Mouse (Mus musculus) heart, embryonic 15.5 days (tissue): ENCODE results near the gene Apol8. TPM values are rescaled to one million over a fixed set of nuclear protein-coding genes. Genes with fewer than 3 reads are reported as not detected.

Source experiments
- ATAC-seq: fragments of 200-750 bp; cut with Nextera tagmentation; replicated peaks from 2 replicates; pipeline ENCODE4 v1.8.0; 2017; ENCODE audit warnings: low read depth, moderate TSS enrichment; ENCODE audit not compliant: insufficient number of reproducible peaks, insufficient read depth, low FRiP score
- H3K27ac ChIP-seq: fragments of 300-500 bp; sonication (generic); 2 replicates; pipeline ENCODE4 v1.5.1; 2015; ENCODE audit warnings: mild to moderate bottlenecking, inconsistent platforms
- H3K27me3 ChIP-seq: fragments of 300-500 bp; sonication (generic); 2 replicates; pipeline ENCODE4 v1.6.1; 2015; ENCODE audit warnings: inconsistent platforms
- H3K36me3 ChIP-seq: fragments of 300-500 bp; sonication (generic); 2 replicates; pipeline ENCODE4 v1.6.1; 2015; ENCODE audit warnings: mild to moderate bottlenecking, inconsistent platforms
- H3K4me1 ChIP-seq: fragments of 300-500 bp; sonication (generic); replicated peaks from 2 replicates; pipeline ENCODE4 v1.6.1; 2015; ENCODE audit warnings: inconsistent platforms
- H3K4me2 ChIP-seq: fragments of 300-500 bp; sonication (generic); 2 replicates; pipeline ENCODE4 v1.6.1; 2015; ENCODE audit warnings: inconsistent platforms, mild to moderate bottlenecking, moderate library complexity
- H3K4me3 ChIP-seq: fragments of 300-500 bp; sonication (generic); 2 replicates; pipeline ENCODE4 v1.5.1; 2015; ENCODE audit warnings: mild to moderate bottlenecking, inconsistent platforms
- H3K9ac ChIP-seq: fragments of 300-500 bp; sonication (generic); 2 replicates; pipeline ENCODE4 v1.6.1; 2015; ENCODE audit warnings: mild to moderate bottlenecking, inconsistent platforms
- H3K9me3 ChIP-seq: fragments of 300-500 bp; sonication (generic); replicated peaks from 2 replicates; pipeline ENCODE4 v1.6.1; 2016; ENCODE audit warnings: inconsistent platforms
- WGBS: fragments of 180-500 bp; shearing (Covaris S2); methylation state at CpG from one replicate; pipeline ENCODE4 v1.1.7; 2015; ENCODE audit warnings: mixed read lengths; 5-methylcytosine and 5-hydroxymethylcytosine counted together
- polyA plus RNA-seq: library from polyadenylated mRNA; unstranded; fragments of >200 nt; fragmentation: Nextera tagmentation; extraction: Ambion mirVana; gene quantifications from 2 replicates; pipeline ENCODE4 v1.2.1, GENCODE M21; 2015

Apol8 gene
- 0.24 TPM in 1 of 2 replicates, not detected in the other for polyA plus RNA-seq

GRCm38 (mm10) chr15:77756848-77757247 is at the start of gene Apol8:
Apol8 (minus strand) TSS chr15:77757003.
- Histone ChIP-seq H3K4me1 (no peaks in the 10 kb centered on the region), H3K9ac (no peak within 1 kb of the TSS), H3K36me3 (peaks cover 28% of the 10 kb centered on the region), H3K4me2 (no peak within 1 kb of the TSS), H3K4me3 (no peak within 1 kb of the TSS), H3K27me3 (no peaks in the 10 kb centered on the region), H3K27ac (no peak within 1 kb of the TSS), H3K9me3 (no peaks in the 10 kb centered on the region)
- 2% methylated on average over 9 of the region's 9 CpGs for WGBS
- no peak for ATAC-seq

- Histone ChIP-seq H3K27me3 (no peaks in the 10 kb centered on the region), H3K4me2 (no peak overlapping the region), H3K4me1 (peaks cover 88% of the 10 kb centered on the region), H3K9ac (no peak overlapping the region), H3K36me3 (peaks cover 30% of the 10 kb centered on the region), H3K27ac (peak overlapping the region; percentile 99), H3K4me3 (no peak overlapping the region), H3K9me3 (no peaks in the 10 kb centered on the region)
- ATAC-seq: no peak
- WGBS: 85% methylated on average over 4 of the region's 4 CpGs
Observed at GRCm38 (mm10) chr15:77805657-77806056, 48.9 kb upstream of the Apol8 start.

- H3K36me3 ChIP-seq: peaks cover 30% of the 10 kb centered on the region
- H3K27ac ChIP-seq: peak overlapping the region; percentile 99
- WGBS: 65% methylated on average over 9 of the region's 9 CpGs
- no peak overlapping the region for H3K4me2 ChIP-seq
- no peak overlapping the region for H3K4me3 ChIP-seq
- ATAC-seq: no peak
- 0 out of 2 replicates have a peak overlapping the region, but pooled peaks have one; percentile 23 for H3K9ac ChIP-seq
- H3K9me3 ChIP-seq: no peaks in the 10 kb centered on the region
- H3K27me3 ChIP-seq: no peaks in the 10 kb centered on the region
- peaks cover 88% of the 10 kb centered on the region for H3K4me1 ChIP-seq
Observed at GRCm38 (mm10) chr15:77804949-77805348, 48.1 kb upstream of the Apol8 start.

- Histone ChIP-seq H3K9ac (peak overlapping the region; percentile 23; the same call in 1 of the 2 replicates), H3K4me1 (peaks cover 90% of the 10 kb centered on the region), H3K4me2 (no peak overlapping the region), H3K27ac (peak overlapping the region; percentile 99), H3K27me3 (no peaks in the 10 kb centered on the region), H3K4me3 (no peak overlapping the region), H3K9me3 (no peaks in the 10 kb centered on the region), H3K36me3 (peaks cover 30% of the 10 kb centered on the region)
- WGBS: 73% methylated on average over 6 of the region's 6 CpGs
- ATAC-seq: no peak
Observed at GRCm38 (mm10) chr15:77804460-77804859, 47.7 kb upstream of the Apol8 start.

GRCm38 (mm10) chr15:77803747-77804146 is 46.9 kb upstream of the Apol8 start:
- Histone ChIP-seq H3K9ac (peak overlapping the region; percentile 23; the same call in 1 of the 2 replicates), H3K9me3 (no peaks in the 10 kb centered on the region), H3K27ac (peak overlapping the region; percentile 99), H3K4me3 (no peak overlapping the region), H3K36me3 (peaks cover 30% of the 10 kb centered on the region), H3K4me2 (no peak overlapping the region), H3K4me1 (peaks cover 91% of the 10 kb centered on the region), H3K27me3 (no peaks in the 10 kb centered on the region)
- WGBS: 37% methylated on average over 3 of the region's 3 CpGs
- 0 out of 2 replicates have a peak, but pooled peaks have one; percentile 6 for ATAC-seq

- 0 out of 2 replicates have a peak overlapping the region, but pooled peaks have one; percentile 23 for H3K9ac ChIP-seq
- H3K9me3 ChIP-seq: no peaks in the 10 kb centered on the region
- no peak overlapping the region for H3K4me2 ChIP-seq
- no peak overlapping the region for H3K4me3 ChIP-seq
- H3K27ac ChIP-seq: peak overlapping the region; percentile 99
- H3K36me3 ChIP-seq: peaks cover 28% of the 10 kb centered on the region
- 76% methylated on average over 4 of the region's 4 CpGs for WGBS
- H3K27me3 ChIP-seq: no peaks in the 10 kb centered on the region
- no peak for ATAC-seq
- H3K4me1 ChIP-seq: peaks cover 99% of the 10 kb centered on the region
Observed at GRCm38 (mm10) chr15:77802992-77803391, 46.2 kb upstream of the Apol8 start.

- Histone ChIP-seq H3K9me3 (no peaks in the 10 kb centered on the region), H3K4me1 (peaks cover 99% of the 10 kb centered on the region), H3K4me3 (no peak overlapping the region), H3K36me3 (peaks cover 12% of the 10 kb centered on the region), H3K4me2 (no peak overlapping the region), H3K27me3 (no peaks in the 10 kb centered on the region), H3K27ac (peak overlapping the region; percentile 99), H3K9ac (peak overlapping the region; percentile 38)
- WGBS: 10% methylated on average over 4 of the region's 4 CpGs
- no peak for ATAC-seq
Observed at GRCm38 (mm10) chr15:77801188-77801587, 44.4 kb upstream of the Apol8 start.

GRCm38 (mm10) chr15:77800511-77800910 is 43.7 kb upstream of the Apol8 start:
- Histone ChIP-seq H3K36me3 (peaks cover 15% of the 10 kb centered on the region), H3K9ac (peak overlapping the region; percentile 38; the same call in 1 of the 2 replicates), H3K4me1 (peaks cover 100% of the 10 kb centered on the region), H3K27ac (peak overlapping the region; percentile 99), H3K4me2 (no peak overlapping the region), H3K4me3 (no peak overlapping the region), H3K9me3 (no peaks in the 10 kb centered on the region), H3K27me3 (no peaks in the 10 kb centered on the region)
- peak; percentile 52 for ATAC-seq

GRCm38 (mm10) chr15:77799491-77800474 is 43.0 kb upstream of the Apol8 start:
- WGBS: 68% methylated on average over 8 of the region's 8 CpGs
- peaks cover 100% of the 10 kb centered on the region for H3K4me1 ChIP-seq
- H3K36me3 ChIP-seq: peaks cover 20% of the 10 kb centered on the region
- no peak for ATAC-seq
- peak overlapping the region; percentile 37 for H3K9ac ChIP-seq
- H3K4me2 ChIP-seq: 0 out of 2 replicates have a peak overlapping the region, but pooled peaks have one; percentile 35
- H3K27me3 ChIP-seq: no peaks in the 10 kb centered on the region
- peak overlapping the region; percentile 99 for H3K27ac ChIP-seq
- H3K9me3 ChIP-seq: no peaks in the 10 kb centered on the region
- no peak overlapping the region for H3K4me3 ChIP-seq

GRCm38 (mm10) chr15:77798664-77799490 is 42.1 kb upstream of the Apol8 start:
- peak overlapping the region; percentile 99 for H3K27ac ChIP-seq
- H3K36me3 ChIP-seq: peaks cover 24% of the 10 kb centered on the region

More at GRCm38 (mm10) chr15:77798664-77799490, 42.1 kb upstream of the Apol8 start:
- Histone ChIP-seq H3K9ac (peak overlapping the region; percentile 39), H3K27me3 (no peaks in the 10 kb centered on the region), H3K4me3 (no peak overlapping the region), H3K4me1 (peaks cover 99% of the 10 kb centered on the region), H3K4me2 (peak overlapping the region; percentile 35), H3K9me3 (no peaks in the 10 kb centered on the region)
- 13% methylated on average over 14 of the region's 14 CpGs for WGBS
- ATAC-seq: peak; percentile 82
